Mouse (Mus musculus) bone marrow macrophage, adult 2 months (primary cell): ENCODE measurements around the gene Ier3.

Source experiments
- CTCF ChIP-seq: IDR thresholded peaks from 2 replicates; pipeline ENCODE4 v1.5.1; 2012; ENCODE audit warnings: low read depth, mild to moderate bottlenecking, low read length, moderate library complexity
- POLR2A ChIP-seq: IDR thresholded peaks from 2 replicates; pipeline ENCODE4 v1.6.1; 2012; ENCODE audit warnings: mild to moderate bottlenecking, low read depth, low read length, borderline replicate concordance

- TF ChIP-seq CTCF, result 0 out of 2 replicates have a peak, but pooled peaks have one; percentile 9
- no peak for TF ChIP-seq POLR2A
Observed at GRCm38 (mm10) chr17:35829737-35830136, 8.3 kb downstream of the Ier3 start.
